Mouse (Mus musculus): ENCODE measurements around the gene Sptan1.

- TF ChIP-seq MYOG (IDR thresholded peaks at IDR 0.05; ENCODE audit: control insufficient read depth in 1 of 3, insufficient read depth in 1 of 3, insufficient read length in 2 of 3, low read depth in 2 of 3) (no peak), POLR2A (IDR thresholded peaks at IDR 0.05; ENCODE audit: insufficient read length, low read depth) (no peak), TCF12 (IDR thresholded peaks at IDR 0.05; ENCODE audit: insufficient read depth, poor library complexity, severe bottlenecking) (no peak), E2F4 (IDR thresholded peaks at IDR 0.05; ENCODE audit: insufficient read depth) (no peak), MAX (IDR thresholded peaks at IDR 0.05; ENCODE audit: low read depth) (no peak), USF1 (IDR thresholded peaks at IDR 0.05; ENCODE audit: low read depth) (no peak), MYOD1 (IDR thresholded peaks at IDR 0.05; ENCODE audit: control insufficient read depth in 1 of 3, insufficient read length in 2 of 3, low read depth in 2 of 3) (no peak), POLR2AphosphoS2 (IDR thresholded peaks at IDR 0.05; ENCODE audit: insufficient read length, low read depth) (no peak), TCF3 (IDR thresholded peaks at IDR 0.05; ENCODE audit: insufficient read length, low read depth) (no peak), SRF (IDR thresholded peaks at IDR 0.05; ENCODE audit: control insufficient read depth, insufficient read length, low read depth) (no peak)
Measured at GRCm38 (mm10) chr2:30032244-30032846, 67.0 kb downstream of the Sptan1 start.
